Mouse (Mus musculus): ENCODE results near the gene Phf1. TPM values are rescaled to one million over a fixed set of nuclear protein-coding genes. Genes with fewer than 3 reads are reported as not detected.
"Not testable (repeated sequence)": the region's sequence is repeated elsewhere in the genome, so short reads cannot be mapped to it uniquely, and the experiment has no call there.

Phf1 gene
- total RNA-seq, 4 experiments from 2014 or later = 15.4 to 20.7 (median 16.1) TPM

GRCm38 (mm10) chr17:26977354-26977753, 44.5 kb downstream of the Phf1 start:
- not testable (repeated sequence) for DNase-seq (ENCODE audit: low spot score)

GRCm38 (mm10) chr17:26979426-26979825, 46.6 kb downstream of the Phf1 start:
- no peak for DNase-seq (ENCODE audit: low spot score)

GRCm38 (mm10) chr17:26981050-26981449, 48.2 kb downstream of the Phf1 start:
- no peak for DNase-seq (ENCODE audit: low spot score)

GRCm38 (mm10) chr17:26983382-26983781, 50.5 kb downstream of the Phf1 start:
- DNase-seq (ENCODE audit: low spot score) = peak; percentile 45

GRCm38 (mm10) chr17:26985503-26986179, 52.8 kb downstream of the Phf1 start:
- DNase-seq (ENCODE audit: low spot score) = no peak

Small RNA genes lying within 50 kb of the gene (microRNA-seq; reads per million reads assigned to microRNA genes)
- not detected for gene Gm27775
- gene Mir3083 = 1.4 reads per million
- gene Mir6968 = 1.1 reads per million

Other genes starting within 250 kb of the Phf1 start
- gene Crebrf, start 217.4 kb upstream of the Phf1 start, total RNA-seq (2022) = 10 to 100 TPM; 51.1 to 83.8 (median 68.4) TPM
- 10 to 100 TPM; 25.0 to 32.1 (median 29.9) TPM for gene Bnip1, start 152.0 kb upstream of the Phf1 start, total RNA-seq (2022)
- gene Nkx2-5, start 88.0 kb upstream of the Phf1 start, total RNA-seq (2022) = 10 to 100 TPM; 75.8 to 81.5 (median 79.7) TPM
- under 1 TPM; 0.29 to 0.81 (median 0.48) TPM for gene Kifc5b, start 16.0 kb upstream of the Phf1 start, total RNA-seq (2022)
- gene Cuta, start 6.5 kb downstream of the Phf1 start, total RNA-seq (2022) = 10 to 100 TPM; 91.9 to 98.0 (median 95.8) TPM
- 1 to 10 TPM; 3.6 to 5.2 (median 4.7) TPM for gene Syngap1, start 8.2 kb downstream of the Phf1 start, total RNA-seq (2022)
- gene Zbtb9, start 40.1 kb downstream of the Phf1 start, total RNA-seq (2022) = 1 to 10 TPM in 3 of 4 experiments, not detected in 1; 1.5 to 3.4 (median 2.2) TPM
- gene Bak1, start 96.0 kb downstream of the Phf1 start, total RNA-seq (2022) = 10 to 100 TPM; 11.0 to 15.9 (median 13.7) TPM
- 1 to 10 TPM; 5.0 to 8.7 (median 6.8) TPM for gene Itpr3, start 124.3 kb downstream of the Phf1 start, total RNA-seq (2022)
- gene Uqcc2, start 200.9 kb downstream of the Phf1 start, total RNA-seq (2022) = 100 to 1,000 TPM; 333 to 355 (median 345) TPM
- gene Ip6k3, start 234.7 kb downstream of the Phf1 start, total RNA-seq (2022) = 1 to 10 TPM; 3.7 to 9.2 (median 4.8) TPM